Mouse (Mus musculus) liver, embryonic 14.5 days (tissue): ENCODE measurements around the gene Upk1a.

ENCODE experiments used
- CTCF ChIP-seq: IDR thresholded peaks from 2 replicates; pipeline ENCODE4 v1.5.1; 2016; ENCODE audit warnings: antibody characterized with exemption, low read depth, control low read depth
- EP300 ChIP-seq: IDR thresholded peaks from 2 replicates; pipeline ENCODE4 v1.6.1; 2016; ENCODE audit warnings: antibody characterized with exemption, low read depth

GRCm38 (mm10) chr7:30594510-30595024 lies 18.1 kb downstream of the Upk1a start:
- TF ChIP-seq CTCF (no peak), EP300 (no peak)
